Mouse (Mus musculus) right cerebral cortex, postnatal 4 days (tissue): ENCODE results near the gene Olfr1166.
"Not testable (repeated sequence)": the region's sequence is repeated elsewhere in the genome, so short reads cannot be mapped to it uniquely, and the experiment has no call there.

ENCODE experiments used
- DNase-seq: peaks from one replicate; pipeline ENCODE4 v3.0.0-alpha.2; 2022

Gene Olfr1166

DNA sequence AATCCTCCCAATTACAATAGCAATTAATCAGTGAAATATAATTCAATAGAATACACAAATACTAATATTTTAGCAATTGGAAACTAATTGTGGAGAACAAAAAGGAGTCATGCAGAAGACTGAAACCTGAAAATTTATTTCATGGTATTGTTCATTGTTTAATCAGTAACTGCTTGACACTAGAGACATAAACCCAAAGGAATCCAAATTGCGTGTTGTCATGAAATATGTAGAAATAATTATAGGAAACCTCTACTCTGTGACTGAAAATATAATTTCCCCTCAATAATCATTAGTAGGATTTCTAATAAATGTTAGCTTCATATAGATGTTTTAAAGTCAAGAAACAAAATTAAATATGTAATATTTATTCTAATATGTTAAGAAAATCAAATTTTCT, at the start of gene Olfr1166:
Gene Olfr1166, minus strand, starts transcription at position 101 of the 400 bp plus-strand sequence.
- no peak for DNase-seq

DNA sequence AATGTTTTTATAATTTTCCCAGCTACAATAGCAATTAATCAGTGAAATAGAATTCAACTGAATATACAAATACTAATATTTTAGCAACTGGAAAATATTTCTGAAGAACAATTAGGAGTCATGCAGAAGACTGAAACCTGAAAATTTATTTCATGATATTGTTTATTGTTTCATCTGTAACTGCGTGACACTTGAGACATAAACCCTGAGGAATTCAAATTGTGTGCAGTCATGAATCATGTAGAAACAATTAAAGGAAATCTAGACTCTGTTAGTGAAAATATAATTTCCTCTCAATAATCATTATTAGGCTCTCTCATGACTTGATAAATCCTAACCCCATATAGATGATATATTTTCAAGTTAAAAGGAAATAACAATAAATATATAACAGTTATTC, 27.0 kb upstream of the Olfr1166 start, which contains the start of gene Olfr1167:
Gene Olfr1167, minus strand, starts transcription at position 101 of the 400 bp plus-strand sequence.
- not testable (repeated sequence) for DNase-seq

DNA sequence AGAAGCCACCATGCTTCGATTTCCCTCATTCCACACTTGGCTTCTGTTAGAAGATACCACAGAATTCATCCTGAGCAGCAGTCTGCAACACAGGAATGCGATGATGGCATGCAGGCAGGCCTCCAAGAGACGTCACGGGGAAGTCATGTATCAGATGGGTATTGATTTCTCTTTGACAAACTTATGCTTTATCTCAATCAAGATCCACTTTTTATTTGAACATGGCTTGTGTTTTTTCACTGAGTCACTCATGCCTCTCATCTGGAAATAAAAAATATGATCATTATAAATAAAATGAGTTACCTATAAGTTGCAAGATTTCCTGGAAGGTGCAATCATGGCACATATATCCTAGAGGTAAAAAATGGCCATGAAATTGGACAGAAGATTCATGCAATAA, 34.2 kb downstream of the Olfr1166 start, which contains the start of gene Olfr1164:
Gene Olfr1164, minus strand, starts transcription at position 101 of the 400 bp plus-strand sequence.
- no peak for DNase-seq
